Mouse (Mus musculus): ENCODE results near the gene Parp11. TPM values are rescaled to one million over a fixed set of nuclear protein-coding genes. Genes with fewer than 3 reads are reported as not detected.

Parp11 gene
- polyA plus RNA-seq, 1 experiment from 2014 or later: 29.8 TPM

GRCm38 (mm10) chr6:127433886-127434647 lies 12.6 kb upstream of the Parp11 start:
- H3K4me1 ChIP-seq: no peaks in the 10 kb centered on the region
- H3K36me3 ChIP-seq: no peaks in the 10 kb centered on the region
- H3K27ac ChIP-seq: no peak overlapping the region
- no peak overlapping the region for H3K4me2 ChIP-seq (replicated peaks)
- WGBS: 76% methylated on average over 9 of the region's 9 CpGs
- ATAC-seq (ENCODE audit: low FRiP score, low read depth): no peak
- H3K27me3 ChIP-seq: no peaks in the 10 kb centered on the region
- no peaks in the 10 kb centered on the region for H3K9me3 ChIP-seq
- no peak overlapping the region for H3K9ac ChIP-seq
- no peak overlapping the region for H3K4me3 ChIP-seq

GRCm38 (mm10) chr6:127434648-127434984 lies 12.0 kb upstream of the Parp11 start:
- no peaks in the 10 kb centered on the region for H3K36me3 ChIP-seq
- 90% methylated on average over 4 of the region's 4 CpGs for WGBS
- no peak overlapping the region for H3K4me3 ChIP-seq
- H3K4me1 ChIP-seq: no peaks in the 10 kb centered on the region
- H3K27me3 ChIP-seq: peaks cover 3% of the 10 kb centered on the region; the same call in 1 of the 2 replicates
- no peaks in the 10 kb centered on the region for H3K9me3 ChIP-seq
- no peak overlapping the region for H3K9ac ChIP-seq
- no peak overlapping the region for H3K27ac ChIP-seq
- ATAC-seq (ENCODE audit: low FRiP score, low read depth): no peak
- no peak overlapping the region for H3K4me2 ChIP-seq (replicated peaks)

GRCm38 (mm10) chr6:127439063-127439462 lies 7.6 kb upstream of the Parp11 start:
- 80% methylated on average over 3 of the region's 3 CpGs for WGBS
- H3K4me2 ChIP-seq (replicated peaks): no peak overlapping the region
- no peak overlapping the region for H3K27ac ChIP-seq
- H3K27me3 ChIP-seq: peaks cover 3% of the 10 kb centered on the region; the same call in 1 of the 2 replicates
- H3K9me3 ChIP-seq: no peaks in the 10 kb centered on the region
- 0 out of 2 replicates have a peak, but pooled peaks cover 9% of the 10 kb centered on the region for H3K4me1 ChIP-seq
- no peak overlapping the region for H3K4me3 ChIP-seq
- no peak for ATAC-seq (ENCODE audit: low FRiP score, low read depth)
- no peaks in the 10 kb centered on the region for H3K36me3 ChIP-seq
- no peak overlapping the region for H3K9ac ChIP-seq

- Histone ChIP-seq H3K27ac (no peak overlapping the region), H3K4me2 (replicated peaks) (no peak overlapping the region), H3K36me3 (no peaks in the 10 kb centered on the region), H3K4me1 (0 out of 2 replicates have a peak, but pooled peaks cover 9% of the 10 kb centered on the region), H3K9ac (no peak overlapping the region), H3K9me3 (no peaks in the 10 kb centered on the region), H3K4me3 (no peak overlapping the region), H3K27me3 (peaks cover 3% of the 10 kb centered on the region; the same call in 1 of the 2 replicates)
- ATAC-seq (ENCODE audit: low FRiP score, low read depth): no peak
- WGBS: 87% methylated on average over 5 of the region's 5 CpGs
Measured at GRCm38 (mm10) chr6:127439540-127440195, 7.0 kb upstream of the Parp11 start.

GRCm38 (mm10) chr6:127440416-127441104 lies 6.1 kb upstream of the Parp11 start:
- Histone ChIP-seq H3K27me3 (peaks cover 3% of the 10 kb centered on the region; the same call in 1 of the 2 replicates), H3K27ac (no peak overlapping the region), H3K9ac (no peak overlapping the region), H3K4me3 (no peak overlapping the region), H3K9me3 (no peaks in the 10 kb centered on the region), H3K36me3 (no peaks in the 10 kb centered on the region), H3K4me1 (0 out of 2 replicates have a peak, but pooled peaks cover 9% of the 10 kb centered on the region), H3K4me2 (replicated peaks) (no peak overlapping the region)
- no peak for ATAC-seq (ENCODE audit: low FRiP score, low read depth)
- WGBS: 44% methylated on average over 14 of the region's 14 CpGs

GRCm38 (mm10) chr6:127442584-127442983 lies 4.1 kb upstream of the Parp11 start:
- Histone ChIP-seq H3K4me3 (no peak overlapping the region), H3K27me3 (peaks cover 12% of the 10 kb centered on the region), H3K27ac (no peak overlapping the region), H3K9ac (no peak overlapping the region), H3K4me2 (replicated peaks) (no peak overlapping the region), H3K4me1 (0 out of 2 replicates have a peak, but pooled peaks cover 9% of the 10 kb centered on the region), H3K36me3 (no peaks in the 10 kb centered on the region), H3K9me3 (no peaks in the 10 kb centered on the region)
- no peak for ATAC-seq (ENCODE audit: low FRiP score, low read depth)
- WGBS: 63% methylated on average over 4 of the region's 4 CpGs

- no peaks in the 10 kb centered on the region for H3K36me3 ChIP-seq
- H3K27me3 ChIP-seq: peaks cover 21% of the 10 kb centered on the region
- H3K9me3 ChIP-seq: no peaks in the 10 kb centered on the region
- no peak overlapping the region for H3K27ac ChIP-seq
- ATAC-seq (ENCODE audit: low FRiP score, low read depth): no peak
- no peak overlapping the region for H3K9ac ChIP-seq
- 0 out of 2 replicates have a peak, but pooled peaks cover 9% of the 10 kb centered on the region for H3K4me1 ChIP-seq
- H3K4me2 ChIP-seq (replicated peaks): no peak overlapping the region
- H3K4me3 ChIP-seq: no peak overlapping the region
- WGBS: 42% methylated on average over 2 of the region's 2 CpGs
Measured at GRCm38 (mm10) chr6:127443910-127444309, 2.7 kb upstream of the Parp11 start.

- Histone ChIP-seq H3K4me3 (no peak overlapping the region), H3K27ac (no peak overlapping the region), H3K4me1 (0 out of 2 replicates have a peak, but pooled peaks cover 9% of the 10 kb centered on the region), H3K9ac (no peak overlapping the region), H3K27me3 (peaks cover 24% of the 10 kb centered on the region), H3K9me3 (no peaks in the 10 kb centered on the region), H3K36me3 (no peaks in the 10 kb centered on the region), H3K4me2 (replicated peaks) (no peak overlapping the region)
- no peak for ATAC-seq (ENCODE audit: low FRiP score, low read depth)
- 74% methylated on average over 4 of the region's 4 CpGs for WGBS
Measured at GRCm38 (mm10) chr6:127444466-127444865, 2.2 kb upstream of the Parp11 start.

GRCm38 (mm10) chr6:127447686-127448460 lies 1.2 kb downstream of the Parp11 start:
- Histone ChIP-seq H3K27ac (no peak overlapping the region), H3K4me2 (replicated peaks) (no peak overlapping the region), H3K4me1 (no peaks in the 10 kb centered on the region), H3K9me3 (no peaks in the 10 kb centered on the region), H3K4me3 (no peak overlapping the region), H3K27me3 (peaks cover 34% of the 10 kb centered on the region), H3K9ac (no peak overlapping the region), H3K36me3 (no peaks in the 10 kb centered on the region)
- WGBS: 68% methylated on average over 10 of the region's 10 CpGs
- no peak for ATAC-seq (ENCODE audit: low FRiP score, low read depth)

- H3K9me3 ChIP-seq: no peaks in the 10 kb centered on the region
- H3K27ac ChIP-seq: no peak overlapping the region
- H3K27me3 ChIP-seq: peaks cover 34% of the 10 kb centered on the region
- 84% methylated on average over 2 of the region's 2 CpGs for WGBS
- no peaks in the 10 kb centered on the region for H3K4me1 ChIP-seq
- H3K36me3 ChIP-seq: no peaks in the 10 kb centered on the region
- H3K9ac ChIP-seq: no peak overlapping the region
- no peak overlapping the region for H3K4me2 ChIP-seq (replicated peaks)
- H3K4me3 ChIP-seq: no peak overlapping the region
- no peak for ATAC-seq (ENCODE audit: low FRiP score, low read depth)
Measured at GRCm38 (mm10) chr6:127448869-127449268, 2.2 kb downstream of the Parp11 start.

- H3K27me3 ChIP-seq: peaks cover 34% of the 10 kb centered on the region
- no peak overlapping the region for H3K4me2 ChIP-seq (replicated peaks)
- H3K36me3 ChIP-seq: no peaks in the 10 kb centered on the region
- 38% methylated on average over 10 of the region's 10 CpGs for WGBS
- no peak overlapping the region for H3K27ac ChIP-seq
- H3K9ac ChIP-seq: no peak overlapping the region
- ATAC-seq (ENCODE audit: low FRiP score, low read depth): no peak
- H3K9me3 ChIP-seq: no peaks in the 10 kb centered on the region
- peaks cover 6% of the 10 kb centered on the region for H3K4me1 ChIP-seq
- H3K4me3 ChIP-seq: no peak overlapping the region
Measured at GRCm38 (mm10) chr6:127449531-127450422, 3.1 kb downstream of the Parp11 start.
